Mouse (Mus musculus): ENCODE measurements around the gene Gtdc1.

Gtdc1 gene

DNA sequence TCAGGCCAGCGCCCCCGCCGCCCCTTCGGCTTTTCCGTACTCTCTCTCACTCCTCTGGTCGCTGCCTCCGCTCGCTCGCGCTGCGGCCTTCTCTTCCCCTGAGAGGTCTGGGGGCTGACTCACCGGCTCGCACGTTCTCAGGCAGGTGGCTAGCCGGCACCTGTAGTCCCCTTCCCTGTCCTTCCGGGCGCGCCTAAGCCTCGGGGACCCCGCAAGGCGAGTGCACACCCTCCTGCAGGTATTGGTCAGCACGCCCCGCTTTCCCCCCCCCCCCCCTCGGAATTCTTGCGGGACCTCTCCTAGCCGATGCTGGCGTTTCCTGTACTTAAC is at the start of gene Gtdc1:
Gene Gtdc1 (minus strand): TSS at position 176 of the 330 bp plus-strand sequence.
- no peak for DNase-seq (ENCODE audit: low spot score in 2 of 2)

DNA sequence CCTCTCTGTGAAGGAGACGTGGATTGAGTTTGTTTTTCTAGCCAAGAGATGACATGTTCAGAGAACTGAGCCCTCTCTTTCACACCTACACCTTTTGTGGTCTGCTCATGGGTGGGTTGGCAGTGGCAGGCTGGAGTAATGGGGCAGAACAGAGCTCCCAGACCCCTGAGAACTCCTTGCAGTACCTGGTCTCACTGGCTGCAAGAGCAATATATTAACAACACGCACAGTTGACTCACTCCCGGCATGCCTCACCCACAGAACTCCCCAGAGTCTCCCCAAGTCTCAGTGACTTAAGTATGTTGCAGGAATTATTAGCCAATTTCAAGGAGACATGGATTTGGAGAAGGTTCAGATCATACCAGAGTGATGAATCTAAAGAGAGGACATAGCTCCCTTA is 49.6 kb upstream of the Gtdc1 start:
- no peak for DNase-seq (ENCODE audit: low spot score in 2 of 2)

DNA sequence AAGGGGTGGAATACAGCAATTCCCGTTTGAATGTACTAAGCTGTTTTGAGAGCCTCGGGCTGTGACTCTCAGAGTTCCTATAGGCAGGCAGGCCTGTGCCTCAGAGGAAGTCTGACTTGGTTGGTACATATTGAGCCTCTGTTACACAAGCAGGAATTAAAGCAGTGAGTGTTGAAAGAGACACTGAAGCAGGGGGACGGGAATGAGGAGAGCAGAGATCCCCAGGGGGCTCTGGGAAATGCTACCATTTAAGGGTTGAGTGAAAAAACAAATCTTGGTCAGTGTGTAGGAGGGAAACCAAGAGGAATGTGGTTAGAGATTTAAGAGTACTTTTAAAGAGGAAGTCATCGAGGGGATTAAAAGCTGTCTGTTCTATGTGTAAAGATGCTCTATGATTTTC is 49.0 kb upstream of the Gtdc1 start:
- no peak for DNase-seq (ENCODE audit: low spot score in 2 of 2)

DNA sequence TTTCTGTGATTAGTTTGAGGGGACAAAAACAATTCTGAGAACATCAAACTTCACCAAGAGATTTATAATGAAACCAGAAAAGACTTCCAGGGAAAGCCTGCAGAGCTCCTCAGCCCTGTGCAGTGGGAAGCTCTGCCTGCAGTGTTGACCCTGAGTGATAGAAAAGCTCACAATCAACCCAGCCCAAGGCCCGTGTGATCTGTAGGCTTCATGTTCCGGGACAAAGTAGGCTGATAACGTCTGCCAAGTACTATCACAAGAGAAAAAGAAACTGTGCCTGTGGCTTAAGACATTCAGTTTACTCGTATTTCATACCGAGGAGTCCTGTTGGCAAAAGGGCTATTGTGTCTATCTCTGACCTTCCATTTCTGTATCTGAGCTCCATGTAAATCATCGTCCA is 46.4 kb upstream of the Gtdc1 start:
- DNase-seq (ENCODE audit: low spot score in 2 of 2): no peak

- no peak for DNase-seq (ENCODE audit: low spot score in 2 of 2)
These were observed 42.7 kb upstream of the Gtdc1 start for GRCm38 (mm10) chr2:44970087-44970646.

DNA sequence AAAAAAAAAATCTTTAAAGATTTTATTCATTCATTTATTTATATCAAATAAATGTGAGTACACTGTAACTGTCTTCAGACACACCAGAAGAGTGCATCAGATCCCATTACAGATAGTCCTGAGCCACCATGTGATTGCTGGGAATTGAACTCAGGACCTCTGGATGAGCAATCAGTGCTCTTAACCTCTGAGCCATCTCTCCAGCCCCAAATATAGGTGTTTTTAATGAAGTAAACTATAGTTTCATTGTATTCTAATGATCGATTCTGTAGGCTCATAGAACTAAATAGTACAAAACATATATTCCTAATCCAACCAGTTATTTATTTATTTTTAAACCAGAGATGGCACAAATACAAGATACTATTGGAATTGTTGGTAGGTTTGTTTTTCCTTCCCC is 42.2 kb upstream of the Gtdc1 start:
- no peak for DNase-seq (ENCODE audit: low spot score in 2 of 2)

DNA sequence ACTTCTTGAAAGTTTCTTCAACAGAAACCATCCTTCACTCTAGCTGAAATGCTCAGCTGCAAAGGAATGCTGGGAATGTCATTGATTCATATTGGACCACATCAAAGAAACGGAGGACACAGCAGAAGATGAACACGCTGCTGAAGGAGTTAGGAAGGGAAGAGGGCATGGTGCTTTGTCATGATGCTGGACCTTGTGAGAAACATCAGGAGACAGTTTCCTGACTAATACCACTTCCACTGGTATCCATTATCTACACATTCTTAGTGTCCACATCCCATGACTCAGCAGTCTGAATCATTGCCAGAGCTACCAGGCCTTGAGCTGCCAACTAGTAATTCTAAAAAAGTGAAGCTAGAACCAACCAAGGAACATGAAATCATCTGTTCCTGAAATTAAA is 41.8 kb upstream of the Gtdc1 start:
- DNase-seq (ENCODE audit: low spot score in 2 of 2): no peak

- no peak for DNase-seq (ENCODE audit: low spot score in 2 of 2)
These were observed 38.5 kb upstream of the Gtdc1 start for GRCm38 (mm10) chr2:44965834-44966555.

DNA sequence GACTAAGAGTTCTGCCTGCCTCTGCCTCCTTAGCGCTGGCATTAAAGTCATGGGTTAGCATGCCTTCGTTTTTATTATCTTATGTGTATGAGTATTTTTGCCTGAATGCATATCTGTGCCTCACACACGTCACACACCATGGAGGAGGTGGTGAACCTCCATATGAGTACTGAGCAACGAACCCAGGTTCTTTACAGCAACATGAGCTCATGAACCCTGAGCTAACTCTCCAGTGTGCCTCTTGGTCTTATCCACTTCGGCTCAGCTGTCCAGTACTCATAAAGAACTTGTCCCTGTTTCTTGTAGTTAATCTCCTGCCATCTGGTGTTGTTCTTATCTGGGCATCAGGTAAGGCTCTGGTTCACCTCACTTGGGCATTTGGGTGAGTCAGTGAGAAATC is 35.2 kb upstream of the Gtdc1 start:
- no peak for DNase-seq (ENCODE audit: low spot score in 2 of 2)

- DNase-seq (ENCODE audit: low spot score in 2 of 2): no peak
These were observed 33.7 kb upstream of the Gtdc1 start for GRCm38 (mm10) chr2:44961192-44961591.

DNA sequence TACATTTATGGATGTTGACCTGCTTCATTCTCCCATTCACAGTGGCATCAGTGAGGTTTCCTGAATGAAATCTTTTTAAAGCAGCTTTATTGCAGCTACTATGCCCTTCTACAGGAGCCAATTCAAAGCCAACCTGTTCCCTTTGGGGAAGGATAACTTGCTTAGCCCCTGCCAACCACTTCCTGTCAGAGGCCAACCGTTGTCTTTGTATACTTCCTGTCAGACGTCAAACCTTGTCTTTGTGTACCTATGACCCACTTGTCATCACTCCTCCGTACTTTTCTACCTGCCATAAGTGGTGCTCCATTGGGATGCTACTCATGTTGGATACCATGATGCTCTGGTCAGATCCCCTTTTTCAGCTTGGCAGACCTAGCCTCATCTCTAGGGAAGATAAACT is 33.1 kb upstream of the Gtdc1 start:
- DNase-seq (ENCODE audit: low spot score in 2 of 2): peak; percentile 47 to 55

- no peak for DNase-seq (ENCODE audit: low spot score in 2 of 2)
These were observed 29.9 kb upstream of the Gtdc1 start for GRCm38 (mm10) chr2:44957329-44957797.

- no peak for DNase-seq (ENCODE audit: low spot score in 2 of 2)
These were observed 28.8 kb upstream of the Gtdc1 start for GRCm38 (mm10) chr2:44956232-44956631.

GRCm38 (mm10) chr2:44955506-44955905 is 28.0 kb upstream of the Gtdc1 start:
- DNase-seq (ENCODE audit: low spot score in 2 of 2): no peak

DNA sequence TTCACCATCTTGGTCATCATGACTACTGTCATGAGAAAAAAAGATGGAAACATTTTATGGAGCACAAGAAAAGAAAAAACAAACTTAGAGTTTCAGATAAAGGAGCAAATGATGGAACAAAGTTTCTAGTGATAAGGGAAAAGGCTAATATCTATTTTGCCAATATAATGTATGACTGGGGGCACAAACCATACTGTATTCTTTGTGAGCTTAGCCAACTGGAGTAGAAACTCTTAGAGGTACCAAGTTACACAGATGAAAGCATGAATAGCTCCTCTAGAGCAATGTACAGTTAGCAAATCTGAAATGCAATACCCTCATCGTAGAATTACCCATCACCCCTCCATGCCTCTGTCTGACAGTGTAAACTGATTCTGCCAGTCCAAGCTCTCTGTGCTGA is 26.7 kb upstream of the Gtdc1 start:
- no peak for DNase-seq (ENCODE audit: low spot score in 2 of 2)

DNA sequence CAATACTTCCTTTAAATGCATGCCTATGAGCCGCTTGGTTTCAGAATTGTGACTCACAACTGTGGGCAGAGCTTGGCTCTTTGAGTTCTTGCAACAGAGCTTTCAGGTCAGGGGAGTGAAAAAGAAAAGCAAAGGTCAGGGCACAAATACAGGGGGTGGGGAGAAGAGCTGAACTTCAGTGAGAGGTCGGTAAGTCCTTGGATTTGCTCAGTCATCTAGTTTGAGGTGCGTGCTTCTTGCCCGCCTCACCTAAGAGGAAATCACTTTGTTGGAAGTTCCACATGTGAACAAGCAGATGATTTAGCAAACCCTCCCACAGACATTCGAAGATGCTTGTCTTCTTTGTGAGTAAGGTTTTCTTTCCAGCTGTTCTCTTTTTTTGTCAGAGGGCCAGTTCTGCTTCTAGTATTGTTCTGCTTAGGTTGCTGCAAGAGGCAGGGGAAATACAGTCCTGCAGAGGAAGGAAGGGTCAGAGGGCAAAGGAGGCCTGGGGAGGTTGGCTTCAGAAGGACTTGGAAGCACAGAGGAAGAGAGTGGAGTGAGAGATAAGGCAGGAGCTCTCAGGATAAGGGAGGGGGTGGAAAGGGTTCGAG is 25.5 kb upstream of the Gtdc1 start:
- no peak for DNase-seq (ENCODE audit: low spot score in 2 of 2)

GRCm38 (mm10) chr2:44951651-44952213 is 24.3 kb upstream of the Gtdc1 start:
- no peak for DNase-seq (ENCODE audit: low spot score in 2 of 2)

- DNase-seq (ENCODE audit: low spot score in 2 of 2): no peak
These were observed 17.2 kb upstream of the Gtdc1 start for GRCm38 (mm10) chr2:44944689-44945088.

- DNase-seq (ENCODE audit: low spot score in 2 of 2): no peak
These were observed 3.5 kb upstream of the Gtdc1 start for GRCm38 (mm10) chr2:44930951-44931350.

DNA sequence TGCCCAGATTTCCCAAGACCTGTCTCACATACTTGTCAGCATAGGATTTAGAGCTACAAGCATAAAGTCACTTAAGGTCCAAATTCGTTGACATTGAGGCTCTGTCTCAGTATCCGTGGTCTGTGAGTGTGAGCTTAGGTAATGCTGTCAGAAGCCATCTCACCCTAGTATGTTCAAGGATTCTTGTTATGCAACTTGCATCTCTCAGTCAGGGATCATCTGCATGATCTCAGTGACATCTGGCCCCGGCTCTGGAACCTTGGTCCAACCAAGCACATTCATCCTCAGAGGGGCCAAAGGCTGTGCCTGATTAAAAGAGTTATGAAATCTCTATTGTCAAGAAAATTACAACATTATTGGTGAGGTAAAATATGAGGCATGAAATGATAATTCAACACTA is 1.2 kb upstream of the Gtdc1 start:
- no peak for DNase-seq (ENCODE audit: low spot score in 2 of 2)

DNA sequence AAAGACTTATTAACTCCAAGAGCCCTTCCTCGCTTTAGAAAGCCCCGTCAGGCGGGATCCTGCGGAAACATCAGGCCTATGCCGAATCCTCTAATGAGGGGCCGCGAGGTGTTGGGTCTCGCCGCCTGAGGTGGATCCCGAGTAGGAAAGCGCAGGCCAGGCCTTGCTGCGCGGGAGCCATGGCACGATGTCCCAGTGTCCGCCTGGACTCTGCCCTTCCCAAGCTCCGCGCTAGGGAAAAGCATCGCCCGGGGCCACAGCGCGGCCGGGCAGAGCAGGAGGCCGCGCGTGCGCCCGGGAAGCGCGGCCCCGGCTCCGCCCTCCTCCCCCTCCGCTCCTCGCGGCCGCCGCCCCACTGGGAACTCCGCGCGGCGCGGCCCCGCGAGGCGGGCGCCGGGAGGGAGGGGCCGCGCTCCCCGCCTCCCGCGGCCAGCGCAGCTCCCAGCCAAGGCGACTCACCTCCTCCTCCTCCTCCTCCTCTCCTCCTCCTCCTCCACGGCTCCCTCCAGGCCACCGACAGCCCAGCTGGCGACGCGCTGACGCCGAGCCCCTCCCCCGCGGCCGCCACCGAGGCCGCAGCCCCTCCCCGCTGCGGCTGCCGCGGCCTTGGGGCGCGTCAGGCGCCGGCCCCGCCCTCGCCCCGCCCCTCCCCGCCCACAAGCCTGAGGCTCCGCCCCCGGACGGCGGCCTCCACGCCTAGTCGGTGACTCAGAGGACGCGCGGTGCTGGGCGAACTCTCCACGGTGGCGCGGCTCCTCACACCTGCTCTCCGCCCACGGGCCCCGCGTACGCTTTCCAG is 575 bp downstream of the Gtdc1 start:
- DNase-seq (ENCODE audit: low spot score in 2 of 2): peak; percentile 83 to 86

DNA sequence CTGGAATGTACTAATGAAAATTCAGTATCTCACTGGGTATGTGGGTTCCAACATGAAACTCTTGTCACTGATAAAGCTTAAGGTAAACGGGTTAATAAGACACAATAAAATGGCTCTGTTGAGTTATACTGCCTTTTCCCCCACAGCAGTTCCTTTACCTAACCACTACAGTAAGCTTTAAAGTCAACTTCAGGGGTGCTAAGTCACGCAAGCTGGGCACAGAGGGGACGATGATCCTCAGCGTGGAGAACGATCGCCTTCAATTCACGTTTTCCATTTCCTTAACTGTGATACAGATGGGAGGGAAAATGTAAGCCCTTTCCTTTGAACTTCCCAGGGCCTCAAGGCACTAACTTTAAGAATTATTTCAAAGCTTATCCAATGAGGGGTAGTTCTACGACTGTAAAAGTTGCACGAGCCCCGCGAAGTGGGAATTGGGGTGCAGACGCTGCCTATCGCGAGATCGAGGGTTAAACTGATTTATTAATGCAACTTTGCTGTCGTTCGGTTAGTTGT is 1.2 kb downstream of the Gtdc1 start:
- DNase-seq (ENCODE audit: low spot score in 2 of 2): no peak

All from thymus, postnatal 10 days (tissue).